Mouse (Mus musculus): Measurements from ENCODE around the gene Arhgap27.

Gene Arhgap27

DNA sequence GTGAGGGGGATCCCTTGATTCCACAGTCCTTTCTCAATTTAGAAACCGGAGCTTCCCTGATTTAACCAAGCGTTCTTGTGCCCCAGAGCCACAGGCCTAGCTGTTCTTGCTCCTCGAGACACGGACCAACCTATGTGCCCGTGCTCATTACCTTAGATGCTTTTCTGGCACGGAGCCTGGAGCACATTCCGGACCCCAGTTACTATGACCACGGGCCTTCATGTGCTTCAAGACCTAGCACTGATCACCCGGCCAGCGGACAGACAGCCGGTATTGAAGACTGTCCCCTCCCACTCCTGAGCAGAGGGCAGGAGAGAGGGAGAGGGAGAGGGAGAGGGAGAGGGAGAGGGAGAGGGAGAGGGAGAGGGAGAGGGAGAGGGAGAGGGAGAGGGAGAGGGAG is 8.2 kb downstream of the Arhgap27 start:
- DNase-seq, result no peak

DNA sequence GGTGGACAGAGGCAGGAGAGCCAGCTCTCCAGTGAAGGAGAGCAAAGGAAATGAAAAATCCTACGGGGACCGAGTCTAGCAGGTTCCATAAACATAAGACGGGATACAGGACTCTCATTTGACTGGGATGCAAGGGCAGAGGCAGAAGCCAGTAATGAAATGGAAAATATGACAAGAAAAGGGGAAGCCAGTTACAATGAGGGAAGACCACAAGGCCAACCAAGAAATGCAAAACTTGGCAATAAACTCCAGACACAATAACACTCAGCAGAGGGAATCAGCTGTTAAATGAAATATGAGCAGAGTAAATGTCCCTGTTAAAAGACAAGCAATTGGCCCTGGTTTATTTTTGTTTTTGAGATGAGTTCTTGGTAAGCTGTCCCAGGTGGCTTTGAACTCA is 9.5 kb downstream of the Arhgap27 start:
- DNase-seq, result no peak

DNA sequence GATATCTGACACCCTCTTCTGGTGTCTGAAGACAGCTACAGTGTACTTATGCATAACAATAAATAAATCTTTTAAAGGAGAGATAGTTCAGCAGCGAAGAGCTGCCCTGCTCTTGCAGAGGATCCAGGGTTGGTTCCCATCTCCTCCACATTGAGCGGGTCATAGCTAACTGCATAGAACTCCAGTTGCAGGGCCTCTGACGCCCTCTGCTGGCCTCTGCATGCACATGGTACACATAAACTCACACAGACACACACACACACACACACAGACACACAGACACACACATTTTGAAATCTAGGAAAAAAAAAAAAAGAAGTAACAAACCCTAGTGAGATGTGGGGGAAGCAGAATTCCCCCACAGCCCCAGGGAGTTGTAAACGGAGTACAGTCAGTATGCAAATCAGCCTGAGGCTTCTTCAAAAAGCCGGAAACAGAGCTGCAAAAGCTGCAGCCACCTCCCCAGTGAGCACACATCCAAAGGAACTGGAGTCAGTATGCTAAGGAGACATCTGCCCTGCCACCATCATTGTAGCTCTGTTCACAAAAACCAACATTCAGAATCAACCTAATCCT is 11.2 kb downstream of the Arhgap27 start:
- DNase-seq, result no peak

DNA sequence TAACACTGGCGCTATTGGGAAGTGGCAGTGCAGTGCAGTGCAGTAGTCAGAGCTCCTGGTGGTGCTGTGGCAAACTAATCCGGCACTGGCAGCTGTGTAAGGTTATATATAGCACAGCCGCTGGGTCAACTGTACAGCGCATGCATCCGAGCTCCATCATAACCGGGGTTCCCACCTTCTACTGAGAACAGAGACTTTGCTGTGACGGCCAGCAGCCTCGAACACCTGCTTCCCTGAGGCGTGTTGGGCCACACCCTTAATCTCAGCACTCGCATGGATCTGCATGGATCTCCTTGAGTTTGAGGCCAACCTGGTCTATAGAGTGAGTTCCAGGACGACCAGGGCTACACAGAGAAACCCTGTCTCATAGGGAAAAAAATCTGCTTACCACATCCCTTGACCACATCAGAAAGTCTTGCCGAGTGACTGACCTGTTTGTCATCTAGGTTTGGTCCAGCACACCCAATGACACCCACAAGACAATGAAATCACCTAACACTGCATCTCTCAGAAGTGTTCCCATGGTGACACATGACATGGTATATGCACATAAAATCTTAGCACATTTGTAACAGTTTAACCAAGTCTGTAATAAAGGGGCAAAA is 12.7 kb downstream of the Arhgap27 start:
- DNase-seq, result no peak

DNA sequence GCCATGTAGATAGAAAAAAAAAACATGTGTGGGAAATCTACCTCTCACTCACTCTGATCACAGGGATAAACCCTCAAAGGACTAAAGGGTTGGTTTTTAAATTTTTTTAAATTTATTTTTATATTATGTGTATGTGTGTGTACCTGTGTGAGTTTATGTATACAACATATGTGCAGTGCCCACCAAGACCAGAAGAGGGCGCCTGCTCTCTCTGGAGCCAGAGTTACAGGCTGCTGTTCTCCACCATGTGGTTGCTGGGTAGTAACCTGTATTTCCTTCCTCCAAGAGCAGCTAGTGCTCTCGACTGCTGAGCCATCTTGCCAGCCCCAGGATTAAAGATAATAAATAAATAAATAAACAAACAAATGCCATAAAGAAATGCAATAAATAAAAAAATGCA is 13.8 kb downstream of the Arhgap27 start:
- no peak for DNase-seq

DNA sequence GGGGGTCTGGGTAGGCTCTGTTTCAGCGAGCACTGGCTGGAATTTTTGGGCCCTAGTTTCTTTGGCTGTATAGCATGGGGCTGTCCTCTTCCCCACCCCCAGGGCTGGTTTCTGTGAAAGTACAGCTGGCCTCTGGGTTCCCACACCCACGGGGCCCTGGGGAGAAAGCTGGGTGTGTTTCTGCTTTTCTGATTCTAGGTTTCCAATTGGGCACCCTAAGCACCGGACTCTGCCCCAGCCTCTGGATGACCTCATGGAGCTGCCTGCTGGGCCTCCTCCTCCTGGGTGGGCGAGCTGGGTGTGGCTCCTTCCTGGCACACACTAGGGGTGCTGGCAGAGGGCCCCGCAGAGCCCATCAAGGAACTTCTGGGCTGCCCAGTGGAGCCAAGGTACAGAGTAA is 16.8 kb downstream of the Arhgap27 start:
- peak; percentile 76 to 86 for DNase-seq

DNA sequence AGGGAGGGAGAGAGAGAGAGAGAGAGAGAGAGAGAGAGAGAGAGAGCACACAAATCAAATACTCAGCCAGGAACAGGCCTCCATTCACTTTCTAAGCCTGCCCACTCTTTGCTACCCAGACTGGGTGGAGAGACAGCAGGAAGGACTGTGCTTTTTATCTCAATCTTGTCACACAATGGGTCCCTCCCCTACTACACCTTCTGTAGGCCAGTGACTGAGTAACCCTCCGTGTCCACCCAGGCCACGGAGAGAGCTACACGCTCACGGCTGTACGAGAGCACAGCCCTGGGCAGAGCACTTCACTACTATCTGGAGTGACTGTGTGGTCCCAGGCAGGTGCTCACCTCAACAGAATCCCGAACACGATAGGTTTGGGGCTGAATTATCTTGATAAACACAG is 17.3 kb downstream of the Arhgap27 start:
- no peak for DNase-seq

DNA sequence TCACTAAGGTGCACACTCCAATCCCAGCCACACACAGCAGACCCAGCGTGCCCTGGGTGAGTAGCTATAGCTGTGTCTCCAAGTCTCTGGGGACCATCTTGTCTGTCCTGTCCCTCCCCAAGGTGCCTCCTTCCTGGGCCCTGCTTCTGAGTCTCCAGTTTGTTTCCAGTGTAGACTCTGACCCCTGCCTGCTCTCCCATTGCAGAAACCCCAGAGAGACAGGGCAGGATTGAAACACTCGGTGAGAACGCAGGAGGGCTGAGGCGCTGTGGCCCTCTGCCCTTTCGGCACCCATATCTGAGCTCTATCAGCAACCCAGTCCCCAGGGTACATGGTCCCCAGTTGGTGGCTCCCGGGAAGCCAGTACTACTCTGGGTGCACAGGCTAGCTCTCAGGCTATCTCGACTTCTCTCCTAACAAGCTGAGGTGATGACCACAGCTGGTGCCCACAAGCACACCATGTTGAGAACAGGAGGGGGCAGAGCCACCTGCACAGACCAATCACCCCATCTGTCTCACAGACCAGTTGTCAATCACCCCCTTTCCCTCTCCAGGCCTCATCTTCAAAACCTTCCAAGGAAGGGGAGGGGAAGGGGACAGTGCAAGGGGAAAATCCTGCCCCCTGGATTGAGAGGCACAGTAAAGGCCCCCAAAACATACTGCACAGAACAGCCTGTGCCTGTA is 17.9 kb downstream of the Arhgap27 start:
- no peak for DNase-seq

DNA sequence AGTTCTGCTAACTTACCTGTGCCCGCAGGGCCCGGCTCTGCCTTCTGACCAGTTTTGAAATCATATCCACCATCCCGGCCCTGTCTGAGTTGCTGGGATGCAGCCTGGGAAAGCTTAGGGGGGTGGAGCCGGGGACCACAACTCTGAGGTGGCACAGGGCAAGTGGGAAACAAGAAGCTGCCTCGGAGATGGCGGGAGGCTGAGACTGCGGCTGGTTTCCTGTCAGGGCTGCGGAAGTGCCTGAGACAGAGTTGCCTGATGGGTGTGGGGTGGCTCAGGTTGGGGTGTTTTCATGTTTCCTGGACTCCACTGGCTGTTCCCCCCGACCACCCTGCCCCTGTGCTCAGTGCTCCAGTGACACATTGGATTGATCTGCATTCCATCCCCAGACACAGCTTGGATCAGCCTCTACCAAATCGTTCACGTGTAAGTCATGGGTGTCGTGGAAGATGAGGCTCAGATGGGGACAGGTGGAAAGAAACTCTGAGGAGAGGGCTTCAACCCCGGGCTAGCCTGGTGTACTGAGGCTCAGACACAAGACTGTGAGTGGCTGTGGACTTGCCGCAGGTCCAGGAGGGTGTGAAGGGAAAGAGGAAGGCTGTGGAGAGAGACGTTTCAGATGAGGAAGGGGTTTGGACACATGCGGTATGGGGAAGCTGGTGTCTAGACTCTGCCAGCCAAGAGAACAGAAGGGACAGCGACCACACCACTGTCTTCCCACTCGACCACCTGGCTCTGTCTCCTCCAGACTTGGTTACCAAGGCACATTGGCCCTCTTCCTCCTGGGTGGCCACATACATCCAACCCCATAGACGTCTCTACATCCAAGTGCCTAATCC is 18.8 kb downstream of the Arhgap27 start:
- no peak for DNase-seq

DNA sequence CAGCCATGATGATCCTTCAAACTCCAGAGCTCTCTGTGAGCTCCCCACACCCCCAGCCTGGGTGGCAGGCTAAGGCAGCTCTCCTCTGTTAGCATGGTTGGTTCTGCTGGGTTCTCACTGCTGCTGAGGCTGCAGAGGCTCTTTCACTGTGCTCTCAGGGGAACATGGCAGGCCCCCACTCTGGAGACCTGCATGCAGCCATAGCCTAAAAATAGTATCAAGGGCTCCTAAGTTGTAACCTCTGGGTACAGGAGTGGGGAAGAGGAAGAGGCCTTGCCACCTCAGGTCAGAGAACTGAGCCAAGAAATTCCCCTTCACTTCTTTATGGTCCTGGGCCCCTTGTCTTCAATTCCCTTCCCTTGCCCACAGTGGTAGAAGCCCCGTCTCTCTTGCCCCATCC is 19.6 kb downstream of the Arhgap27 start:
- no peak for DNase-seq

DNA sequence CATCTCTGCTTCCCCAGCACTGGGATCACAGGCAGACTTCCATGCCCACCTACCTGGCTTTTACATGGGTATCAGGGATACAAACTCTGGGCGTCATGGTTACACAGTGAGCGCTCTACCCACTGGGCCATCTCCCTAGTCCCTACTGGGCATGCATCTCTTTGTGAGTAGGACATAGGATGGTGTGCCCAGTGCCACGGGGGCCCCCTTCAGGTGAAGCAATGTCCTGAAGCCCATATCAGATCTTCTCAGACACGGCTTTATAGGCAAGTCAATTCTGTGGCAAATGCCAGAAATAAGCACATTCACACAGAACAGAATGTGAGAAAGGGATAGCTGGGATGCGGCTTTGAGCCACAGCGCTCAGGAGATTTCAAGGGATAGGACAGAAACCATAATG is 20.4 kb downstream of the Arhgap27 start:
- DNase-seq, result no peak

DNA sequence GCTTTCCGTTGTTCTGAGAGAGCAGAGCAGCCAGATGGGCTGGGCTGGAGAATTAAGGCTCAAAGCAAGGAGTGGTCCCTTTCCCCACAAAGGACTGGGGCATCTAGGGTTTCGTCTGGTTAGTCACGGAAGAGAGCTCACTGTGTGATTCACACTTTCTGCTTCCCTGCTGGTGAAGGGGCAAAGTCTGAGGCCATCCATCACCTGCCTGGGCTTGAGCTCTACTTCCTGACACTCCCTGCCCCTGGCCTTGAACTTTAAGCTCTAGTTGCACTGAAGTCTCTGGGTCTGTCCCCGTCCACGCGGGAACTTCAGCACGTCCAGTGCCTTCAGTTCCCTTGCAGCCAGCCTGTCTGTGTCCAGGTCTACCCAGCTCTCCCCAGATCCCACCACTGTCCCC is 22.8 kb downstream of the Arhgap27 start:
- DNase-seq, result no peak

DNA sequence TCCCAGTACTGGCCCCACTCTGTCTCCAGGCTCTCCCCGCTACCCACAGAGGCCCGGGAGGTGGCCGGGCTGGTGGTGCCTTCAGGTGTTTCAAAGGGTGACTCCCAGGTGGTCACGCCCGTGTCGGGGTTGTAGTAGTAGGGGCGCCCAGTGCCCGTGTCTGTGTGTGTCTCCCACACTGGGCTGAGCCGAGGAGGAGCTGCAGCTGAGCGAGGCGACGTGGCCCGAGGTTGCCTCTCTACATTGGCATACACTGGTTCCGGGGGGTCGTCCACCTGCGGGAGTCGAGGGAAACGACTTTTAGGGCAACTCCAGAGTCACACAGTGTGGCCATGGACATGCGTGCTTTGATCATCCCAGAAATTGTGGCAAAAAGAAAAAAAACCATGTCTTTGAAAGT is 23.4 kb downstream of the Arhgap27 start:
- no peak for DNase-seq

DNA sequence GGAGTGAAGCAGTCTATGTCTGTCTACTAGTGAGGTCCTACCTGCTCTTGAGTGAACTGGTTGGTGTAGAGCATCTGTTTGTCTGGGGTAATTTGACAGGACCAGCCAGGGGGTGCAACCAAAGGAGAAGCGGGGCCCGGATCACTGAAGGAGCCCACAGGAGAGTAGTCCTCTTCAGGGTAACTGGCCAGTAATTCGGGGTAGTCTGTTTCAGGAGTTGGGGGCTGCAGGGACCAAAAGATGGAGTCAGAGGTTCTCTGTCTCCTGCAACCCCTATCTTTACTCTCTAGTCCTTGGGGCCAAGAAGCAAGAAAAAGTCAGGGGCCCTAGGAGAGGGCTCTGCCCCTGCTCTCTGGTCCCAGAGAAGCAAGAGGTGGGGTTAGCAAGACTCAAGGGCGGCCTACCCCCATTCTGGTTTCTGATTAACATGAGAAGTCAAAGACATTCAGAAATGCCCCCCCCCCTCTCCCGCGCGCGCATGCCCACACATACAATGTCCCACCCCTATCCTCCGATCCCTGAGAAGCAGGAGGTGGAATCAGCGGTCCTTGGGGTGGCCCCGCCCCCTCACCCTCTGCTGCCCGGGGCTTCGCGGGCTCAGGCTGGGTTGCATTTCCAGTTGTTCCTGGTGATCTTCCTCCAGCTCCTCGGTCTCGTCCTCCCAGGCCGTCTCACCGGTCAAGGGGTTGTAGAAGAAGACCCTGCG is 23.9 kb downstream of the Arhgap27 start:
- no peak for DNase-seq

DNA sequence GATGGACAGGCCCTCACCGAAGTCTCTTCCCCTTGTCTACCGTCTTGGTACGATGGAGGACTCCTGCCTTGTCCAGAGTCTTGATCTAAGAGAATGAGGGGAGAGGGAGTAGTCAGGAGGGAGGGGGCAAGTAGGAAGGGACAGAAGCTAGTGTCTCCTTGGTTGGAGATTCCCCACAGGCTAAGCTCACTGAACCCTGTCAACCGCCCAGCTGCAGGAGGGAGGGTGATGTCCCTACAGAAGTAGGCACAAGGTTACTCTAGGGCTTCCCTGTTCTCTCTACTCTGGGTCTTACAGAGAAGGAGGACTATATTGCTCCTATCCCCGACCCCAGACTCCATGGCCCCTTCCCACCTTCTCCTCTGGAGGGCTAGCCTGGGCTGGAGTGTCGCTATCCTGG is 24.8 kb downstream of the Arhgap27 start:
- no peak for DNase-seq

DNA sequence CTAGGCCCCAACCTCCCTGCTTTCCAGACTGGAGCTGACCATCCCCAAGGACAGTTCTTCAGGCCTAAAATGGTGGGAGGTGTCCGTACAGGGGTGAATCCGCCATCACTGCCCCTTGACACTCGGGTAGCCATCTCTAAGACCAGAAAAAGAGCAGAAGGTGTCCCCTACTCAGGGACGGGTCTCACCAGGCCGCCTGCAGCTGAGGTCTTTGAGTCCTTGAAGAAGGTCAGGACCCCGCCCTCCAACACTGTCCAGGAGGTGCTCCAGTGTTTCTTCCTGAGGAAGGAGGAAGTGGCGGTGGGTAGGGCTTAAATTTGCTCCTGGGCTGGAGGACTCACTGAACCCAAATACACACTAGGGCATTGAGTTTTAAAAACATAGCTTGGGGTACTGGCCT is 25.4 kb downstream of the Arhgap27 start:
- DNase-seq, result no peak

DNA sequence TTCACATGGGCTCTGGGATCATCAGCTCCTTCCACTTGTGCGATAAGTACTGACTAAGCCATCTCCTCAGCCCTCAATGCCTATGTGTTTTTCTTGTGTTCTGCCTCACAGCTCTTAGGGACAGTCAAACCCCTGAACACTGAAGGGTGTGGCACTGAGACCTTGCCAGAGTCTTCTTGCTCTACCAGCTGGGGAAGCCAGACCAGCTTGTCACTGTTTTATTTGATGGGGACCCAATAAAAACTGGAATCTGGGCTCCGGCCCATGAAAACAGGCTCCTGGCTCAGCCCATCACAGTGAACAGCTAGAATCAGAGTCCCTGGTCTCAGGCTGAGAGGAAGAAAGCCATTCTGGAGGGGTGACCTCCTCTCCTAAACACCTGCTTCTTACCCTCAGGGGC is 26.3 kb downstream of the Arhgap27 start:
- DNase-seq, result no peak

DNA sequence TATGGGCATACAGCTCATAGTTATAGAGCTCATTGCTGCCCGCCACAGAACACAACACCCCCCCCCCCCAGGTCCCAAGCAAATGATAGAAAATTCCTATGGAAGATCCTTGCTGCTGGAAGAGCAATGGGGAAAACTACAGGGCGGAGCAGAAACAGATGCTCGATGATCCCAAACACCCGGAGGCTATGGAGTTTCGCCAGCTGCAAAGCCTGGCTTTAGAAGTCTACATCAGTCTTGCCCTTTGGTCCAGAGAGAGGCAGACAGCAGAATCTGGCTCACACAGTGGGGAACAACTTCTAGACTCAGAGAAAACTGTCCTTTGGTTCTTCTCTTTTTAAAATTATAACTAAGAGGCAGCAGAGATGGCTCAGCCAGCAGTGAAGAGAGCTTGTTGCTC is 27.9 kb downstream of the Arhgap27 start:
- no peak for DNase-seq

DNA sequence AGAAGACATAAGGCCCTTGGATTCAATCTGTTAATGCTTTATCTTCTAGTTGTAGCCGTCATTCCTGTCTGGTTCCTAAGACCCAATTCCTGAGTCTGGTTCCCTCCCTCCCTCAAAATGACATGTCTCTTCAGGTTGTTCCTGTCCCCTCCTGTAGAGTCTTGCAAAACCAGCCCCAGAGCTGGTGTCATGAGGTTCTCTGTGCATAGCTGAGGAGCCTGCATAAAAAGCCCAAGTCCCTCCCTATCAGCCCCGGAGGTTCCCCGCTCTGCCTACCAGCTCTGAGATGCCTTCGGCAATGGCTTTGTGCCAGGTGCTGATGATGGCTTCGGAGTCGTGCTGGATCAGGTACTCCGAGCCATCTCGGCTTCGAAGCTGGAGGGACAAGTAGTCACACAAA is 28.6 kb downstream of the Arhgap27 start:
- no peak for DNase-seq

DNA sequence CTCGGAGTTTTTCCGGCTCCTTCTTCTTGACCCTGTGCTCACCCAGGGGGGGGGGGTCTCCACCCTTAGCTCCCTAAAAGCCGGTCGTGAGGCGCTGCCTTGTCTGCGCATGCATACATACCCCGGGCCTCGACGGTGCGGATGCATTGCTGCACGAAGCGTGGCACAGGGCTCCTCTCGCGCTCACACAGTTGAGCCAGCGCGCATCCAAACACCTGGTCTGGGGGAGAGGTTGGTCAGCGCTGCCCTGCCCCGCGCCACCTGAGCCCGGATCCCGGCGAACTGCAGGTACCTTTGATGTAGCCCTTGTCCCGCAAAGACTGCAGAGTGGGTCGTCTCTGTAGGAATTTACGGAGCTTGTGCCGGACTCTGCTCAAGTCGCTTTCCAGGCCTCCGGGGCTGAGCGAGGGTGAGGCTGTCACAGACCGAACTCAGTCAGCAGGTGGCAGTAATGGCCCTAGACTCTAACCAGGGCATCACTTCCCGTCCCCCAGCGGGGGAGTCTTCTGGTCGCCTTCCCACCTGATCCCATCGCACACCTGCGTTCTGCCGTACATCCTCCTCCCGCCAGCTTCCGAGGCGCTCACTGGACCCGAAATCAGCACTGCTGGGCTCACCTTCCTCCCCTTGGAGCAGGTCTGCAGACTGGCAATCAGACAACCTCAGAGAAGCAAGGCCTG is 29.6 kb downstream of the Arhgap27 start:
- DNase-seq, result no peak

DNA sequence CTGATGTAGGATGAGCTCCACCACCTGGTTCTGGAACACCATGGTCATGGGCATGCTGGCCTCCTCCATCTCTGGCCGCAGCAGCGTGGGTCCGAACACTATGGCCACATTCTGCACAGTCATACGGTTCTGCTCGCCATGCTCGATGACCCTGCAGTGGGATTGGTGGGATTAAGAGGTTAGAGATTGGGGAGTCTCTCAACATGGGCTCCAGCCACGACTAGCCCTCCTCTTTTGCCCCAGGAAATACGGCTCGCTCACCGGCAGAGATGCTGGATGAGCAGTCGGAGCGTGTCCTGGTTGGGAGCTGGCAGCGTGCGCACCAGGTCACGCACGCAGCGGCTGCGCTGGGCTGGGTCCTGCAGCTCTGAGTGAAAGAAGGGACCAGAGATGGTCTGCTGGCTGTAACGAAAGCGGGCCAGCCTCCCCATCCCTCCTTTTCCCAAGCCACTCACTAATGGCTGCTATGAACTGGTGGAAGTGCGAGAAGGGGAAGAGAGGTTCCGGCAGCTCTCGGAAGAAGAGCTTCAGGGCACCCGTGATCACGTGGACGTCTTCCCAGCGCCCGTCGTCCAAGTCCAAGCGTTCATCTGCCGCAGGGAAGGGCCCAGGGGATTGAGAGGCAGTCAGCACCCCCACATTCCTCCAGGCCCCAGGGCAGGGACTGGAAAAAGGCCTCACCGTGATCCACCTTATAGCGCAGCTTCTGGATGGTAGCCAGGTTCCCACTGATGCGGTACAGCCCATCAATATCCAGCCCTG is 30.4 kb downstream of the Arhgap27 start:
- DNase-seq, result no peak
